Mouse (Mus musculus) liver, adult 2 months (tissue): ENCODE data around the gene Uqcr11. TPM values are rescaled to one million over a fixed set of nuclear protein-coding genes. Genes with fewer than 3 reads are reported as not detected.

Experiments used
- DNase-seq: peaks from one replicate; pipeline ENCODE4 v3.0.0-alpha.2; 2011; ENCODE audit warnings: low read depth, low spot score; ENCODE audit errors: extremely low read depth
- H3K27ac ChIP-seq: fragments of 200-500 bp; replicated peaks from 2 replicates; pipeline ENCODE4 v1.5.1; 2012; ENCODE audit warnings: low read depth, mild to moderate bottlenecking, control low read depth, inconsistent platforms, low read length; ENCODE audit not compliant: insufficient read depth
- H3K27me3 ChIP-seq: fragments of 200-500 bp; 2 replicates; pipeline ENCODE4 v1.6.1; 2012; ENCODE audit warnings: mild to moderate bottlenecking, moderate library complexity, low read length, inconsistent platforms; ENCODE audit not compliant: control insufficient read depth, insufficient read depth
- H3K36me3 ChIP-seq: fragments of 200-500 bp; 2 replicates; pipeline ENCODE4 v1.6.1; 2012; ENCODE audit warnings: low read length, inconsistent platforms; ENCODE audit not compliant: control insufficient read depth, insufficient read depth
- H3K4me1 ChIP-seq: fragments of 200-500 bp; 2 replicates; pipeline ENCODE4 v1.6.1; 2011; ENCODE audit warnings: low read length; ENCODE audit not compliant: control insufficient read depth, insufficient read depth
- H3K4me3 ChIP-seq: fragments of 200-500 bp; 2 replicates; pipeline ENCODE4 v1.5.1; 2011; ENCODE audit warnings: low read depth, mild to moderate bottlenecking, control low read depth, low read length, moderate library complexity; ENCODE audit not compliant: insufficient read depth
- H3K79me2 ChIP-seq: fragments of 200-500 bp; 2 replicates; pipeline ENCODE4 v1.6.1; 2012; ENCODE audit warnings: inconsistent platforms, mild to moderate bottlenecking, low read length, moderate library complexity; ENCODE audit not compliant: control insufficient read depth, insufficient read depth
- H3K9ac ChIP-seq: fragments of 200-500 bp; 2 replicates; pipeline ENCODE4 v1.6.1; 2012; ENCODE audit warnings: low read depth, mild to moderate bottlenecking, control low read depth, inconsistent platforms, low read length
- CTCF ChIP-seq: fragments of 200-500 bp; IDR thresholded peaks from 2 replicates; pipeline ENCODE4 v1.5.1; 2011; ENCODE audit warnings: low read depth, low read length, control low read depth
- POLR2A ChIP-seq: fragments of 200-500 bp; IDR thresholded peaks from 2 replicates; pipeline ENCODE4 v1.6.1; 2011; ENCODE audit warnings: low read length, control low read depth; ENCODE audit not compliant: insufficient read depth; ENCODE audit errors: extremely low read depth
- WGBS: fragments of 180-500 bp; shearing (Covaris S2); methylation state at CpG from one replicate; pipeline ENCODE4 v1.1.7; 2018; 5-methylcytosine and 5-hydroxymethylcytosine counted together
- polyA plus RNA-seq: library from polyadenylated mRNA; depleted of rRNA; stranded (reverse); fragments of >200 nt; gene quantifications from 2 replicates; pipeline ENCODE4 v1.2.3, GENCODE M21; 2012
- total RNA-seq: library from RNA; depleted of rRNA; stranded (reverse); fragments of >200 nt; gene quantifications from 2 replicates; pipeline ENCODE4 v1.2.3, GENCODE M21; 2014

Uqcr11 gene
- total and polyA plus RNA-seq, 2 experiments: 1,362 to 2,210 TPM

DNA sequence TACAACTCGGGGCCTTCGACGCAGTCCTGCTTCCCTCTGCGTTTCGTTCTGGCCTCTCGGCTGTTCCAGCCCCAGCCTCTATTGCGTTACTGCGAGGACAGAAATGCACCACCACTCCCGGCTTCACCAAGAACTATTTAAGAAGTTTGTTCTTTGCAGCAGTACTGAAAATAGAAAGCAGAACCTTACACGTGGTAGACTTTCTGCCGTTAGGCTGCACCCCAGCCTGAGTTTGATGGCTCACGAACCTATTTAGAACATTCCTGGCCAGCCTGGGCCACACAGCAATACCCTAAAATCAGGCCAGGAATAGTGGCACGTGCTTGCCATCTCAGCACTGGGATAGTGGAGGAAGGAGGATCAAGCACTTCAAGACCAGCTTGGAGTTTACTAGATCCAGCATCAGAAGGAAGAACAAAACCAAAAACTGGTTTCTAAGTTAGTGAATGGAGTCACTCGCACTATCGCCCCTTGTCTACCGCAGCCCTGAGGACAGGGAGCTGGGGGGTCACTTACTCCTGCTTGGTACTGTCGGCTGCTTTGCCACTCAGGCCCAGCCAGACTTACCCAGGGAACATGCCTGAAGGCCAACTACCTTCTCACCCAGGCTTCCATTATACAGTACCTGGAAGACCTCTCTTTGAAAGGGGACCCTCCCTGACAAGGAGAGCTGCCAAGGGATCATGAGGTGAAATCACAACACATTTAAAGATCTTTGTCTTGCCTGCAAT lies 6.5 kb downstream of the Uqcr11 start:
- Histone ChIP-seq H3K79me2 (peaks cover 8% of the 10 kb centered on the region), H3K27ac (peak overlapping the region; percentile 58), H3K9ac (peak overlapping the region; percentile 76), H3K4me3 (peak overlapping the region; percentile 54), H3K4me1 (peaks cover 18% of the 10 kb centered on the region), H3K36me3 (peaks cover 10% of the 10 kb centered on the region; the same call in 1 of the 2 replicates), H3K27me3 (no peaks in the 10 kb centered on the region)
- DNase-seq: no peak
- WGBS: 13% methylated on average over 17 of the region's 17 CpGs
- no peak for TF ChIP-seq CTCF
- no peak for TF ChIP-seq POLR2A

DNA sequence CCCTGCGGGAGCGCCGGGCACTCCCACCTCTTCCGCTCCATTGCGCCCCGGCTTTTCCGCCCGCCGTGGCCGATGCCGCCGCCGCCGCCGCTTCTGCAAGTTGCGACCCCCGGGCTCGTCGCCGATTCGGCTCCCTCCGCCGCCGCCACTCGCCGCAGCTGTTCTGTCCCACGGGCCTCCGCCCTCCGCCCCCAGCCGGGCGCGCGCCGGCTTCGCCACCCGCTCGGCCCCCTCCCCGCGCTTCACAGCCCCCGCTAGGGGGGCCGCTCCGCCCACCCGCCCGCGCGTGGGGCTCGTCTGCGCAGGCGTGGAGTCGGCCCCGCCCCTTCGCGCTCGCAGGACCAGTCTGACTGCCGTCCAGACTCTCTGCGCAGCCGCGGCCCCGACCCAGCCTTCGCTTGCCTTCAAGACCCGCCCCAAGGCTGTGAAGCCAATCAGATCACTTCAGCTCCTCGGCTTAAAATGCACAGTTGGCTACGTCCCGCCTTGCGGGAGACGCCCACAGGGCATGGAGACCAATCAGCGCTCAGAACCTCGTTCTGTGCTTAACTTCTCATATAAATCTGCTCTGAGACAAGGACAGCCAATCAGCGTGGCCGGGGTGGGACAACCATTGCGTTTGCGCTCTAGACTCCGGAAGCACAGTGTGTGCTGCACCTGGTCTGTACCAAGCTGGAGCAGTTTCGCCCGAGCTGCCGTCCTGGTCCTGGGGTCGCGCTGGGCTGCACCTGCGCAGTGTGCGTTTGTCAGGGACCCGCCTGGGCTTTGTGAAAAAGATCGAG lies 7.2 kb downstream of the Uqcr11 start, which contains the start of gene Mbd3:
Mbd3 (minus strand) TSS at position 360 of the 782 bp plus-strand sequence.
- Histone ChIP-seq H3K36me3 (peaks cover 10% of the 10 kb centered on the region; the same call in 1 of the 2 replicates), H3K79me2 (peaks cover 8% of the 10 kb centered on the region), H3K27me3 (no peaks in the 10 kb centered on the region), H3K9ac (peak within 1 kb of the TSS; percentile 81), H3K4me3 (peak within 1 kb of the TSS; percentile 62), H3K4me1 (peaks cover 11% of the 10 kb centered on the region), H3K27ac (peak within 1 kb of the TSS; percentile 81)
- TF ChIP-seq POLR2A (peak; percentile 99), CTCF (no peak)
- peak; percentile 100 for DNase-seq
- WGBS: 1% methylated on average over 75 of the region's 82 CpGs

DNA sequence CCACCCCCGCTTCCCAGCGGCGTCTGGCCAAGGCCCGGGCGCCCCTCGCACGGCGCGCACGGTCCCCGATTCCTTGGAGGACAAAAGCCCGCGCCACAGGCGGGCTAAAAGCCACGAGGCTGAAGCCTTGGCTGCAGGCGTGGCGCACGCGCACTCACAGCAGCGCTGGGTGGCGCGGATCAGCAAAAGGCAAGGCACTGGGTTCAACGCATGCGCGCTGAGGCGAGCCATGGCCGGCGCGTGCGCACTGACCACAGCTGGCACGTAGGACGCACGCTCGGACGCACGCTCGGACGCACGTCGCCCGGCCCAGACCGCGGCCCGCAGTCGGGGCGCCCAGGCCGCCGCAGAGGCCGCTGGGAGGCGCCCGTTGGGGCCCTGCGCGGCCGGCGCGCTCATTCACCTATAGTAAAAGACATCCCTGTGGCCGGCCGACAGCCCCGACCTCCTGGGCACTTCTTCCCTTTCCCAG lies 7.9 kb downstream of the Uqcr11 start:
- peaks cover 11% of the 10 kb centered on the region; the same call in 1 of the 2 replicates for H3K36me3 ChIP-seq
- peaks cover 11% of the 10 kb centered on the region for H3K4me1 ChIP-seq
- H3K27ac ChIP-seq: peak overlapping the region; percentile 81
- peak overlapping the region; percentile 81 for H3K9ac ChIP-seq
- under 1% methylated on average over 59 of the region's 59 CpGs for whole genome bisulfite sequencing
- peaks cover 8% of the 10 kb centered on the region for H3K79me2 ChIP-seq
- no peaks in the 10 kb centered on the region for H3K27me3 ChIP-seq
- H3K4me3 ChIP-seq: peak overlapping the region; percentile 62
- no peak for TF ChIP-seq CTCF
- 0 out of 2 replicates have a peak, but pooled peaks have one; percentile 2 for TF ChIP-seq POLR2A
- peak; percentile 89 for DNase-seq

DNA sequence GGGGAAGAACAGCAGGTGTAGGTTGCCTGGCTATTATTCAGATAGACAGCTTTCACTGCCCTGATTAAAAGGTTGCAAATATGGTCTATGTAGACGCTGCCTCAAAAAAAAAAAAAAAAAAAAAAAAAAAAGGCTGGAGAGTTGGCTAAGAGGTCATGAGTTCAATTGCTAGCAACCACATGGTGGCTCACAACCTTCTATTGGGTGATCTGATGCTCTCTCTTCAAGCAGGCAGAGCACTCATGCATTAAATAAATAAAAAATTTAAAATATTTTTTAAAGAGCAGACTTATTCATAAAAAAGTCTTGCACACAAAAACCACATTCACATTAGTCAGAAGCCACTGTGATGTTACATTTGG lies 8.5 kb downstream of the Uqcr11 start:
- Histone ChIP-seq H3K27ac (peak overlapping the region; percentile 75), H3K4me1 (peaks cover 11% of the 10 kb centered on the region), H3K36me3 (peaks cover 9% of the 10 kb centered on the region; the same call in 1 of the 2 replicates), H3K79me2 (peaks cover 8% of the 10 kb centered on the region), H3K27me3 (no peaks in the 10 kb centered on the region), H3K4me3 (peak overlapping the region; percentile 62), H3K9ac (peak overlapping the region; percentile 74)
- 3% methylated on average over 1 of the region's 1 CpGs for WGBS
- TF ChIP-seq POLR2A (no peak), CTCF (no peak)
- DNase-seq: peak; percentile 54

DNA sequence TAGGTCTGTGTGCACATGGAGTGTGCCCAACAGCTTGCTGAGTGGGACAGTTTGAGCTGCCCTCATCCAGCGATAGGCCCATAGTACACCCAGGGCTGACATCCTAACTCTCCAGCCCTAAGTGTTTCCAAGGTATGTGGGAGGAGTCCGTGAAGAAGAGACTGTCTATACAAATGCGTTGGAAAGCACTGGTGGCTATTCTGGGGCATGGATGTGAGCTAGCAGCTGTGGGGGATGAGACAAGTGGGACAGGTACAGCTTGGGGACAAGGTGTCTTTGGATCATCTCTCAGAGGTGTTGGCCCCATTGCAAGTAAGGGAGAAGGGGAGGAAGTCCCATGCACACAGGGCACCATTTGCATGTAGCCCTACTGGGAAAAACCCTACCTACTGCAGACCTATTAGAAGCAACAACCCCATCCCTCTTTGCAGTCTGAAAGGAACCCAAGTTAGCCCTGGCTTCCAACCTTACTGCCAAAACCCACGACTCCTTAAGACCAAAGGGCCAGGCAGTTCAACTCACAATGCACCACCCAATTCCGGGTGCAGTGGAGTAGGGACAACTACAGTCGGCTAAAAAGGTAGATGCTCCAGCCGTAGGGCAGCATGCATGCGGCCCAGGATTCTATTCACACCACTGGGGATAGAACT lies 9.0 kb downstream of the Uqcr11 start:
- peaks cover 7% of the 10 kb centered on the region; the same call in 1 of the 2 replicates for H3K36me3 ChIP-seq

More for the DNA sequence above, 9.0 kb downstream of the Uqcr11 start:
- Histone ChIP-seq H3K27me3 (no peaks in the 10 kb centered on the region), H3K4me3 (no peak overlapping the region), H3K9ac (peak overlapping the region; percentile 23; the same call in 1 of the 2 replicates), H3K79me2 (peaks cover 8% of the 10 kb centered on the region), H3K4me1 (peaks cover 11% of the 10 kb centered on the region), H3K27ac (no peak overlapping the region)
- no peak for TF ChIP-seq CTCF
- no peak for TF ChIP-seq POLR2A
- WGBS: 49% methylated on average over 8 of the region's 8 CpGs
- DNase-seq: no peak
